Comparison of ENCODE assay signal across 16 mouse cellular contexts in genomic region chr12:102425048-102425578, GRCm38 (mm10). TPM values are rescaled to one million over a fixed set of nuclear protein-coding genes. Genes with fewer than 3 reads are reported as not detected.
DNase-seq lines count a peak whose midpoint lies in the region; ATAC-seq and TF ChIP-seq lines count a peak whose summit lies in the region.
"Had no signal": no experiment of that assay in that cellular context is flagged by ENCODE, and none has a peak within 500 bp of the region (broad histone marks: within the 10 kb centered on the region; RNA-seq: fewer than 3 reads in every experiment).

No protein-coding gene starts in this region.

- no peaks in the 10 kb centered on the region for H3K9me3 ChIP-seq in intestine, embryonic 15.5 days
- no peaks in the 10 kb centered on the region for H3K9me3 ChIP-seq in intestine, postnatal 0 days (ENCODE audit: control insufficient read depth)
- H3K9me3 ChIP-seq: forebrain, embryonic 10.5 days; midbrain, embryonic 12.5 days had no signal

- no peak for TF ChIP-seq CTCF in intestine, postnatal 0 days (IDR thresholded peaks at IDR 0.05; ENCODE audit: low read depth)

- WGBS in intestine, embryonic 15.5 days = 83% methylated on average over 4 of the region's 4 CpGs
- 72% methylated on average over 4 of the region's 4 CpGs for WGBS in intestine, postnatal 0 days

- no peak overlapping the region for H3K4me2 ChIP-seq in intestine, embryonic 15.5 days (replicated peaks)
- H3K4me2 ChIP-seq in intestine, postnatal 0 days (replicated peaks; ENCODE audit: low read depth) = no peak overlapping the region
- H3K4me2 ChIP-seq: heart, embryonic 12.5 days; hindbrain, embryonic 14.5 days; midbrain, embryonic 12.5 days had no signal

- H3K4me1 ChIP-seq in intestine, embryonic 15.5 days (replicated peaks) = no peaks in the 10 kb centered on the region
- H3K4me1 ChIP-seq in intestine, postnatal 0 days (replicated peaks; ENCODE audit: control insufficient read depth, insufficient read depth, low read length) = 0 out of 2 replicates have a peak, but pooled peaks cover 3% of the 10 kb centered on the region
- H3K4me1 ChIP-seq: forebrain, embryonic 10.5 days; midbrain, embryonic 12.5 days had no signal

- H3K27ac ChIP-seq in intestine, embryonic 15.5 days = no peak overlapping the region
- H3K27ac ChIP-seq in intestine, postnatal 0 days (ENCODE audit: low read depth, low read length) = no peak overlapping the region
- H3K27ac ChIP-seq: forebrain, embryonic 10.5 days; hindbrain, embryonic 14.5 days; kidney, postnatal 0 days; midbrain, embryonic 12.5 days had no signal

- H3K9ac ChIP-seq in intestine, embryonic 15.5 days = no peak overlapping the region
- no peak overlapping the region for H3K9ac ChIP-seq in intestine, postnatal 0 days (ENCODE audit: low read depth, low read length)
- H3K9ac ChIP-seq: heart, embryonic 12.5 days; hindbrain, embryonic 14.5 days; midbrain, embryonic 12.5 days had no signal

- H3K4me3 ChIP-seq in intestine, embryonic 15.5 days (replicated peaks) = no peak overlapping the region
- no peak overlapping the region for H3K4me3 ChIP-seq in intestine, postnatal 0 days (ENCODE audit: low read depth, low read length)
- H3K4me3 ChIP-seq: forebrain, embryonic 10.5 days; heart, embryonic 12.5 days; midbrain, embryonic 12.5 days had no signal

- no peaks in the 10 kb centered on the region for H3K27me3 ChIP-seq in intestine, embryonic 15.5 days (replicated peaks)
- H3K27me3 ChIP-seq in intestine, postnatal 0 days (replicated peaks; ENCODE audit: control insufficient read depth, insufficient read depth, low read length) = no peaks in the 10 kb centered on the region
- H3K27me3 ChIP-seq: heart, embryonic 12.5 days; midbrain, embryonic 12.5 days had no signal

- peak; percentile 46 for DNase-seq in A20 (ENCODE audit: low read depth, low spot score)
- DNase-seq in T-cell, adult 2 months (ENCODE audit: low spot score) = peak; percentile 15
- peak; percentile 54 for DNase-seq in thymus, postnatal 0 days (ENCODE audit: low spot score)
- no peak for DNase-seq in layer of hippocampus, postnatal 36 days
- no peak for DNase-seq in urinary bladder, postnatal 14 days (ENCODE audit: low spot score)
- DNase-seq: adrenal gland, postnatal 10 days; B cell, adult 2 months; cerebellum, postnatal 14 days; kidney, adult 11 months had no signal

- no peaks in the 10 kb centered on the region for H3K36me3 ChIP-seq in intestine, embryonic 15.5 days
- no peaks in the 10 kb centered on the region; the same call in 1 of the 2 replicates for H3K36me3 ChIP-seq in intestine, postnatal 0 days (ENCODE audit: control insufficient read depth, insufficient read depth)

- peak; percentile 17; the same call in 1 of the 2 replicates for ATAC-seq in intestine, embryonic 15.5 days
- ATAC-seq in intestine, postnatal 0 days = no peak

RNA-seq across cellular contexts. Expression of gene Lgmn, which starts 14.5 kb away (rescaled TPM):
- 81.0 and 84.1 TPM in 2 replicates for polyA plus RNA-seq in intestine, embryonic 15.5 days (2015; fragmentation: Nextera tagmentation; extraction: Ambion mirVana)
- 1,340 and 1,424 TPM in 2 replicates for polyA plus RNA-seq in intestine, postnatal 0 days (2015; fragmentation: Nextera tagmentation; extraction: Ambion mirVana)
- 75.0 and 77.3 TPM in 2 replicates for polyA plus RNA-seq in thymus, postnatal 0 days (2015; fragmentation: Nextera tagmentation; extraction: Ambion mirVana)
- 10 to 100 TPM; 83.0 to 84.8 TPM for total RNA-seq in layer of hippocampus, postnatal 36 days (2021)

RNA-seq across cellular contexts. Expression of gene Golga5, which starts 43.8 kb away (rescaled TPM):
- 30.0 and 33.1 TPM in 2 replicates for polyA plus RNA-seq in intestine, embryonic 15.5 days (2015; fragmentation: Nextera tagmentation; extraction: Ambion mirVana)
- polyA plus RNA-seq in intestine, postnatal 0 days (2015; fragmentation: Nextera tagmentation; extraction: Ambion mirVana) = 36.1 and 36.7 TPM in 2 replicates
- 31.7 and 34.5 TPM in 2 replicates for polyA plus RNA-seq in thymus, postnatal 0 days (2015; fragmentation: Nextera tagmentation; extraction: Ambion mirVana)
- total RNA-seq in layer of hippocampus, postnatal 36 days (2021) = 10 to 100 TPM; 26.0 to 27.1 TPM

Comparison
In these comparisons a context has a peak if more than half of its experiments do, and no peak if none do; other contexts are left out.
1. RNA of gene Lgmn, which starts 14.5 kb away (polyA plus RNA-seq): 1,340 to 1,424 TPM in intestine, postnatal 0 days; 81.0 to 84.1 TPM in intestine, embryonic 15.5 days and 75.0 to 77.3 TPM in thymus, postnatal 0 days; every median in the first group is over 10 times any median in the second.
2. DNase-seq: peak in A20 (single experiment), T-cell, adult 2 months (single experiment) and thymus, postnatal 0 days (single experiment); none in layer of hippocampus, postnatal 36 days (0 of 2) and urinary bladder, postnatal 14 days (single experiment).